Mouse (Mus musculus): Measurements from ENCODE around the gene Prkn. TPM values are rescaled to one million over a fixed set of nuclear protein-coding genes. Genes with fewer than 3 reads are reported as not detected.
A peak's percentile ranks its signal among the peaks of the same experiment; 100 is the strongest.

Prkn gene
- total and polyA plus RNA-seq, 2 experiments = 2.5 to 8.9 TPM

DNA sequence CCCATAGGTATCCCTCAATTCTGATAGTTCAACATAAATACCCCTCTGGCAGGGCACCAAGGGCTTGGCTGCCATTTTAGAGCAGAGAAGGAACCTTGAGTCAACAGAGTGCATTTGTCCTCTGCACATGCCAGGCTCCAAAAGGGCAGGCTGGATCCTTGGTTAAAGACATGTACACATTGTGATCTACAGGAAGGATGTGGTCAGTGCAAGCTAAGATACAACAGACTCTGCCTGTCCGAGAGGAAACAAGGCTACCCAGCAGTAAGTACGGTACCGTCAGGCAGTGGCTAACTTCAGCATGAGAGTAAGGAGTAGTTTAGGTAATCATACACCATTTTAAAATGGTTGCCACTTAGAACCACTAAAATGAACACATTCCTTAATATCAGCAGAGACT is 884.0 kb downstream of the Prkn start:
- no peaks in the 10 kb centered on the region for H3K36me3 ChIP-seq (ENCODE audit: control insufficient read depth, insufficient read depth, low read length)
- H3K27me3 ChIP-seq (ENCODE audit: control insufficient read depth, insufficient read depth, low read length) = no peaks in the 10 kb centered on the region
- H3K9ac ChIP-seq (ENCODE audit: low read depth, low read length) = no peak overlapping the region
- H3K79me2 ChIP-seq (ENCODE audit: control insufficient read depth, insufficient read depth, low read length) = no peaks in the 10 kb centered on the region
- no peaks in the 10 kb centered on the region for H3K4me1 ChIP-seq (ENCODE audit: control insufficient read depth, insufficient read depth, low read length)
- H3K4me3 ChIP-seq (ENCODE audit: insufficient read depth, low read depth, low read length) = no peak overlapping the region
- no peak overlapping the region for H3K27ac ChIP-seq (replicated peaks; ENCODE audit: insufficient read depth, low read depth, low read length)
- TF ChIP-seq POLR2A (IDR thresholded peaks at IDR 0.05; ENCODE audit: extremely low read depth, insufficient read depth, low read length) (no peak), CTCF (IDR thresholded peaks at IDR 0.05; ENCODE audit: low read depth, low read length) (no peak)
- no peak for DNase-seq (ENCODE audit: extremely low read depth, low read depth, low spot score)
- WGBS = 71% methylated on average over 3 of the region's 3 CpGs

DNA sequence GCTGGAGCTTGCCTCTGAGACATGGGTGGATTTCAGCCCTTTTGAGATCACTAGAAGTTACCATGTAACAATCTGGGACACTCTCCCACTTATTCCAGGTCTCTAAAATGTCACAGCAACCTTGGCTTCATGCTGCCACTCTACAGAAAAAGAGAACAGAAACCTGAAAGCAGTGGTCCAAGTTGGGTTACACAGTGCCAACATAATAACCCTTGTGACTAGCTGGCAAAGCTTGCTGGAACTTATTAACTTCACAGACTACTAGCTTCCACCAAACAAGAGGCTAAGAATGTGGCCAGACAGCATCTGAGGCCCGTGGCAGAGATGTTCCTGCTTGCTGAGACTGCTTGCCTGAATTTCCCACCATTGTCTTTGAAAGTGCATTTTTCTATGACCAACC is 886.9 kb downstream of the Prkn start:
- 35% methylated on average over 1 of the region's 1 CpGs for WGBS
- Histone ChIP-seq H3K4me3 (ENCODE audit: insufficient read depth, low read depth, low read length) (no peak overlapping the region), H3K79me2 (ENCODE audit: control insufficient read depth, insufficient read depth, low read length) (no peaks in the 10 kb centered on the region), H3K4me1 (ENCODE audit: control insufficient read depth, insufficient read depth, low read length) (no peaks in the 10 kb centered on the region), H3K27me3 (ENCODE audit: control insufficient read depth, insufficient read depth, low read length) (no peaks in the 10 kb centered on the region), H3K36me3 (ENCODE audit: control insufficient read depth, insufficient read depth, low read length) (no peaks in the 10 kb centered on the region), H3K9ac (ENCODE audit: low read depth, low read length) (no peak overlapping the region), H3K27ac (replicated peaks; ENCODE audit: insufficient read depth, low read depth, low read length) (no peak overlapping the region)
- TF ChIP-seq POLR2A (IDR thresholded peaks at IDR 0.05; ENCODE audit: extremely low read depth, insufficient read depth, low read length) (no peak), CTCF (IDR thresholded peaks at IDR 0.05; ENCODE audit: low read depth, low read length) (no peak)
- DNase-seq (ENCODE audit: extremely low read depth, low read depth, low spot score) = peak; percentile 50

GRCm38 (mm10) chr17:11728294-11728693 is 888.1 kb downstream of the Prkn start:
- H3K4me1 ChIP-seq (ENCODE audit: control insufficient read depth, insufficient read depth, low read length) = no peaks in the 10 kb centered on the region
- no peak for TF ChIP-seq CTCF (IDR thresholded peaks at IDR 0.05; ENCODE audit: low read depth, low read length)
- H3K27ac ChIP-seq (replicated peaks; ENCODE audit: insufficient read depth, low read depth, low read length) = no peak overlapping the region
- H3K27me3 ChIP-seq (ENCODE audit: control insufficient read depth, insufficient read depth, low read length) = no peaks in the 10 kb centered on the region
- H3K36me3 ChIP-seq (ENCODE audit: control insufficient read depth, insufficient read depth, low read length) = no peaks in the 10 kb centered on the region
- no peak for DNase-seq (ENCODE audit: extremely low read depth, low read depth, low spot score)
- no peaks in the 10 kb centered on the region for H3K79me2 ChIP-seq (ENCODE audit: control insufficient read depth, insufficient read depth, low read length)
- H3K9ac ChIP-seq (ENCODE audit: low read depth, low read length) = no peak overlapping the region
- WGBS = 79% methylated on average over 2 of the region's 2 CpGs
- no peak overlapping the region for H3K4me3 ChIP-seq (ENCODE audit: insufficient read depth, low read depth, low read length)

GRCm38 (mm10) chr17:11730656-11731594 is 890.7 kb downstream of the Prkn start:
- DNase-seq (ENCODE audit: extremely low read depth, low read depth, low spot score) = no peak
- Histone ChIP-seq H3K9ac (ENCODE audit: low read depth, low read length) (no peak overlapping the region), H3K36me3 (ENCODE audit: control insufficient read depth, insufficient read depth, low read length) (no peaks in the 10 kb centered on the region), H3K27ac (replicated peaks; ENCODE audit: insufficient read depth, low read depth, low read length) (no peak overlapping the region), H3K4me1 (ENCODE audit: control insufficient read depth, insufficient read depth, low read length) (no peaks in the 10 kb centered on the region), H3K4me3 (ENCODE audit: insufficient read depth, low read depth, low read length) (no peak overlapping the region), H3K79me2 (ENCODE audit: control insufficient read depth, insufficient read depth, low read length) (no peaks in the 10 kb centered on the region), H3K27me3 (ENCODE audit: control insufficient read depth, insufficient read depth, low read length) (no peaks in the 10 kb centered on the region)
- TF ChIP-seq POLR2A (IDR thresholded peaks at IDR 0.05; ENCODE audit: extremely low read depth, insufficient read depth, low read length) (no peak), CTCF (IDR thresholded peaks at IDR 0.05; ENCODE audit: low read depth, low read length) (no peak)
- WGBS = 88% methylated on average over 12 of the region's 12 CpGs

GRCm38 (mm10) chr17:11735158-11735877 is 895.1 kb downstream of the Prkn start:
- Histone ChIP-seq H3K4me1 (ENCODE audit: control insufficient read depth, insufficient read depth, low read length) (no peaks in the 10 kb centered on the region), H3K4me3 (ENCODE audit: insufficient read depth, low read depth, low read length) (no peak overlapping the region), H3K27ac (replicated peaks; ENCODE audit: insufficient read depth, low read depth, low read length) (no peak overlapping the region), H3K9ac (ENCODE audit: low read depth, low read length) (no peak overlapping the region), H3K27me3 (ENCODE audit: control insufficient read depth, insufficient read depth, low read length) (no peaks in the 10 kb centered on the region), H3K36me3 (ENCODE audit: control insufficient read depth, insufficient read depth, low read length) (no peaks in the 10 kb centered on the region), H3K79me2 (ENCODE audit: control insufficient read depth, insufficient read depth, low read length) (no peaks in the 10 kb centered on the region)
- TF ChIP-seq POLR2A (IDR thresholded peaks at IDR 0.05; ENCODE audit: extremely low read depth, insufficient read depth, low read length) (no peak), CTCF (IDR thresholded peaks at IDR 0.05; ENCODE audit: low read depth, low read length) (no peak)
- no peak for DNase-seq (ENCODE audit: extremely low read depth, low read depth, low spot score)
- WGBS = 89% methylated on average over 12 of the region's 12 CpGs

All from liver, adult 2 months (tissue).